Mouse (Mus musculus): Measurements from ENCODE around the gene Gm20388.

The Gm20388 gene

DNA sequence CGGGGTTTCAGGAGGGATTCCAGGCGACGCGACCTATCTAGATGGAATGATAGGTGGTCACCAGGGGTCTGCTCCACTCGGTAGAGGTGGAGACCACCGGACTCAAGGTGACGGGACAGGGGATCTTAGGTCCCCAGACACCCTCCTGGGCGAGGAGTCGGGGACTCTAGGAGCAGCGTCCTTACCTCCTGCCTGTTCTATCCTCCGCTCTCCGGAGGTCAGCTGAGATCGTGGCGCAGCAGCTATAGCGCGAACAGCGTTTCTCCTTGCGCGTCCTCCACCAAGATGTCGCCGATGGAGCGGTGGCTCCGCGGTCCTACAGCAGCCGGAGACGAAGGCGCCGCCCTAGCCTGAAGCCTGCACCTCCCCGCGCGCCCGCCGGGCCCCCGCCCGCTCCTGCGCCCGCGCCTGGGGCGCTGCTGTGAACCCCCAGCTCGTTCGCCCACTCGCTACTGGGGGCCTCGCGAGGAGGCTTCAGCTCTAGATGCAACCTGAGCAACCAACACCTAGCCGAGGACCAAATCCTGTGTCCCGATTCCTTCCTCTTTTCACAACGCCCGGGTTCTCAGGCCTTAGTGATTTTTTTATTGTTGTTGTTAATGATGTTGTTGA, 3949.1 kb downstream of the Gm20388 start, which contains the start of gene Ccsap:
TSS of gene Ccsap (minus strand) at position 562 of the 612 bp plus-strand sequence.
- DNase-seq = peak; percentile 79 to 81

GRCm38 (mm10) chr8:123860386-123860785, 3949.7 kb downstream of the Gm20388 start:
- DNase-seq = no peak

DNA sequence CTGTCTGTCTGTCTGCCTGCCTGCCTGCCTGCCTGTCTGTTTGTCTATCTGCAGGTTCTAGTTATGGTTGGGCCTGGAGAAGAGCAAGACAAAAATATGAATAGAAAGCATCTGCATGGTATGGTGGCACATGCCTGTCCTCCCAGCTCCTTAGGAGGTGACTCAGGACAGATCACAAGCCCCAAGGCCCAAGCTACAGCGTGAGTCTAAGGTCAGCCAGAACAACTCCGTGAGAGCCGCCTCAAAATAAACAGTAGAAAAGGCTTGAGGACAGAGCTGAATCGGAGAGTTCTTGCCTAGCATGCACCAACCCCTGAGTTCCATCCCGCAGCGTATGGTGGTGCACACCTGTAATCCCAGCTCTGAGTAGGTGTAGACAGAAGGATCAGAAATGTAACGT, 3955.1 kb downstream of the Gm20388 start:
- DNase-seq = no peak

- no peak for DNase-seq
These were observed 3956.3 kb downstream of the Gm20388 start for GRCm38 (mm10) chr8:123866971-123867370.

GRCm38 (mm10) chr8:123872048-123872447, 3961.4 kb downstream of the Gm20388 start:
- DNase-seq = peak in 1 of 2 experiments; percentile 29

DNA sequence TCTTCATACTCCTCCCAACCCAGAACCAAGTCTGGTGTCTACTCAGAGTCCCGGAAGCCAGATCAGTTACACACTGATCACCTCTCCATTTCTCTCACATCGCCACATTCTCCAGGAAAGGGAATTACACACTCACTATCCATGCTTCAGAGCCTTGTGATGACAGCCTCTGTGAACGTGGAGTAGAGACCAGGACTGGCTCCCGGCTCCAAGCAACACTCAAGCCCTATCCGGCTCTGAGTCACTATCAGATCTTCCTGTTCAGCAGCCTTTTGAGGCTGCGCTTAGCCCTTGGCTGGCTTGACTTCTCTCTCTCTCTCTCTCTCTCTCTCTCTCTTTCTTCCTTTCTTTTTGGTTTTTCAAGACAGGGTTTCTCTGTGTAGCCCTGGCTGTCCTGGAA, 3962.7 kb downstream of the Gm20388 start:
- no peak for DNase-seq

DNA sequence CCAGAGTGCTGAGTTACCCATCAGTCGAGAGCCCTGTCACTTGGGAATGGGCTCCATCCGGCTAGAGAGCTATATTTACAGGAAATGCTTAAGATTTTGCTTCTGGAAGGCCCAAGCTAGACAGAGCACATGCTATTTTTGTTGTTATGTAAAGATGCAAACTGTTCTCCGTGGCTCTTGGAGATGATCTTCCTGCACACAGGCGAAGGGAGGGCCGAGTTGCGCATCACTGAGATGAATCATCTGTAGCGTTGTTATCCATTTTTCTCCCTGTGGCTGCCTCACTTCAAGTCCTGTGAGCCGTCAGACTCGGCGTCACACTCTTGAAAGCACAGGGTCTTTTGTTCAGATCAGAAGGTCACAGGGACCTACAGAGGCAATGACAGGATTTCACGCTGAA, 3963.7 kb downstream of the Gm20388 start:
- no peak for DNase-seq

- DNase-seq = no peak
These were observed 3967.2 kb downstream of the Gm20388 start for GRCm38 (mm10) chr8:123877865-123878264.

DNA sequence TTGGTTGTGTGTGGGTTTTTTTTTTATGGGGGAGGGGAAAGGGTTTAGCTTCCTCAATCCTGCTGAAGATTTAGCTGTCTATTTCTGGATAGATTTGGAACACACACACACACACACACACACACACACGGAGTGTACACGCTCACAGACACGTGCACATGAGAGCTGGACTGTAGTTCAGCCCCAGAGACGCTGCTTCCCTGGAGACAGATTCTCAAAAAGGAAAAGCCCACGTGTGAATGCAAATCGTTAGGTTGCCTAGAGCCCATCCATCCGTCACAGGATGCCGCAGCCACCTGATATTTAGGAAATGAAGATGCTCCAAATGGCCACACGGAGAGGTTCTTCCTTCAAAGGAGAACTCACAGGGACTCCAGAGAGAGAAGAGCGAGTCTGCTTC, 3969.6 kb downstream of the Gm20388 start:
- DNase-seq = no peak

DNA sequence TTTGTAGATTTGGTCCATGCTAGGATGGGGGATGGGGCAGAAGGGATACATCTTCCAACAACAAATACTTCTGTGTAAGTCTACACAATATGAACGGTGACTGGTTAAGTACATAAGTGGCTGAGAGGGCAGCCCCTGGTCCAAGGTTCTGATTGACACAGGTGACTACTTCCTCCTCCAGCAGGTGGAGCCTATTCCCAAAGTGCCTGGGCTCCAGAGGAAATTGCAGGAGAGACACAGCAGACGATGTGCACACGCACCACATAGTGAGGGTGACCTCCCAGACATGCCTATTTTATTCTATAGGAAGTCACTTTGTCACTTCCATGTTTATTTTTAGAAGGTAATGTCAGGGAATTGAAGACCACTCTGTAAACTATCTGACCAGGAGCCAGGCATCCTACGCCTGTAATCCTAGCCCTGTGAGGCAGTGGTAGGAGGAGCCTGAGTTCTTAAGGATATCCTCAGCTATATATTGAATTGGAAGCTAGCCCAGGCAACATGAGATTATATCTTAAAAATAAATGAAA, 3970.2 kb downstream of the Gm20388 start:
- DNase-seq = no peak

DNA sequence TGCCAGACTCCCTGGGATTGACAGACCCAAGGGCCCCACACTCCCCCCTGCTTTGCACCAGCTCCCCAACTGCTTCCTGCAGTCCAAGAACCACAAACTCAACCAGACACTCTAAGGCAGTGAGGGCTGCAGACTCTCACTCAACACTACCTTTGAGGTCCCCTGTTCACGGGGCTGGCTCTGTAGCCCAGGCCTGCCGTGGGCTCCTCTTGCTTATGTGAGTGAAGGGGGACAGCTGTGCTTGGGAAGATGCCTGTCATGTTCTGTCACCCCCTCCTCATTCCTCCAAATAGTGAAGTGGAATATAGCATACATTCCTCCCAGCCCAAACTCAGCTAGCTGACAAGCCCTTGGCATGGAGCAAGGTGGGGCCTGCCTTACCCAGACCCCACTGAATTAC, 3971.8 kb downstream of the Gm20388 start:
- no peak for DNase-seq

DNA sequence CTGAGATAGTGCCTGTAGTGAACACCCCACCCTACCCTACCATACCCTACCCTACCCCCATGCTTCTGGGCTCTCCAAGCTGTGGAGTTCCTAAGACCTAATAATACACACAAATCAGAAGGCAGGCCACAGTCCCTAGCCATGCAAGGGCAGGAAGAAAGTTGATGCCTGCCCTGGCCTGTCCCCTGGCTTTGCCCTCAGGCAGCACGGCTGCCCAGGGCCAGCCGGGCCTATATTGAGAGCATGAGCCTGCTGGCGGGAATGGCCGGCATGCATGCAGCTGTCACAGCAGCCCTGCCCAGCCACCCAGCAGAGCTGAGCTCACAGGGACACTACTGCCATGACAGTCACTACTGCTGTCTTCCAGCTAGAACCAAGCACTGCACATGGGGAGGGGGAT, 3972.5 kb downstream of the Gm20388 start:
- DNase-seq = no peak

DNA sequence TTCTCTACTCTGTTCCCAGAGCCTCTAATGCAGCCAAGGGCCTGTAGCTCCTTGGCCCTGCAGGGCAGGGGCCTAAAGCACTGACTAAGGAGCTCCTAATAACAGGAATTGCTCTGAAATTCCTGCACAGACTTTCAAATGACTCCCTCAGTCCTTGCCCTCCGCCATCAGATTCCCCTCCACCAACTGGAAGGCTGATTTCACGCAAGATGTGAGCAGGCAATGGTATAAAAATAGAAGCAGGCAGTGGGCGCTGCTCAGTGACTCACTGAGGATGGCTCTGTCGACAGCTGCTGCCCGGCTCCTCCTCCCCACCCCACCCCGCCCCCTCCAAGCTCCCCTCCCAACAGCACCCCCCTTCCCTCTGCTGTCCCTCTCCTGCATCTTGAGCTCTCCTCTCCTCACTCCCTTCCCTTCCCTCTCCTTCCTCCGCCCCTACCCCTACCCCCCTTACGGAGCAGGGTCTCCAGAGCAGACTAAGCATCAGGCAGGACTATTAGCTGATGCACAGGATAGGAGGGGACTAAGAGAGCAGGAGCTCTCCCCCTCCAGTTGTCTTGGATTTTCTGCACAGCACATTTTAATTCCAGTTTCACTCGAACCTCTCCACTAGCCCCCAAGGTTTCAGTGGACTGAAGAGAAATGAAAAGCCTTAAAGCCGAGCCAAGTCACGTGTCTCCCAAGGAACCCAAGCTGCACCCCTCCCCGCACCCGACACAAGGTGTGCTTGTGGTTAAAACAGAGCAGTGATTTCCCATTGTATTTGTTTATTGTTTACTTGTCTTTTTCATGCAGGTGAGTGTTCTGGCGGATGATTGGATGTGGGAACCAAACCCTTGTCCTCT, 3974.3 kb downstream of the Gm20388 start:
- peak; percentile 53 to 66 for DNase-seq

- DNase-seq = no peak
These were observed 3976.5 kb downstream of the Gm20388 start for GRCm38 (mm10) chr8:123887163-123887562.

- no peak for DNase-seq
These were observed 3977.3 kb downstream of the Gm20388 start for GRCm38 (mm10) chr8:123887956-123888355.

GRCm38 (mm10) chr8:123889797-123890196, 3979.2 kb downstream of the Gm20388 start:
- no peak for DNase-seq

GRCm38 (mm10) chr8:123891271-123891670, 3980.6 kb downstream of the Gm20388 start:
- peak; percentile 84 to 86 for DNase-seq

DNA sequence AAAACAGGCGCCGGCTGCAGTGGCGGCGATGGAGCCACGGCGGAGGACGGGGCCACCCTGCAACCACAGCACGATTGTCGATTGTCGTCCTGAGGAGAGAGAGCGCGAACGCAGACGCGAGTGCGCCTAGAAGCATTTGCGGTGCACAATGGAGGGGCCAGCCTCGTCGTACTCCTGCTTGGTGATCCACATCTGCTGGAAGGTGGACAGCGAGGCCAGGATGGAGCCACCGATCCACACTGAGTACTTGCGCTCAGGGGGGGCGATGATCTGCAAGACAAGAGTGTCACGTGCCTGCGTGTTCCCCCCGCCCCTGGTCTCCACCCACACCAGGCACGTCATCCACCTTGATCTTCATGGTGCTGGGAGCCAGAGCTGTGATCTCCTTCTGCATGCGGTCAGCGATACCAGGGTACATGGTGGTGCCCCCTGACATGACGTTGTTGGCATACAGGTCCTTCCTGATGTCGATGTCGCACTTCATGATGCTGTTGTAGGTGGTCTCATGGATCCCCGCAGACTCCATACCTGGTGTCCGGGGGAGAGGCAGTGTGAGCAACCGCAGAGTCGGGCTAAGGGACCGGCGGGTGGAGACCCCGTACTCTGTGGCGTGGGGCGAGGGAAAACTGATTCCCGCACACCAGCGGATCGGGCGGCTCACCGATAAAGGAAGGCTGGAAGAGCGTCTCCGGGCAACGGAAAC, 3981.4 kb downstream of the Gm20388 start:
- DNase-seq = peak; percentile 93 to 95

GRCm38 (mm10) chr8:123892586-123893155, 3982.0 kb downstream of the Gm20388 start:
- DNase-seq = peak; percentile 65 to 68

- peak in 1 of 2 experiments; percentile 26 for DNase-seq
These were observed 3982.8 kb downstream of the Gm20388 start for GRCm38 (mm10) chr8:123893413-123893812.

DNA sequence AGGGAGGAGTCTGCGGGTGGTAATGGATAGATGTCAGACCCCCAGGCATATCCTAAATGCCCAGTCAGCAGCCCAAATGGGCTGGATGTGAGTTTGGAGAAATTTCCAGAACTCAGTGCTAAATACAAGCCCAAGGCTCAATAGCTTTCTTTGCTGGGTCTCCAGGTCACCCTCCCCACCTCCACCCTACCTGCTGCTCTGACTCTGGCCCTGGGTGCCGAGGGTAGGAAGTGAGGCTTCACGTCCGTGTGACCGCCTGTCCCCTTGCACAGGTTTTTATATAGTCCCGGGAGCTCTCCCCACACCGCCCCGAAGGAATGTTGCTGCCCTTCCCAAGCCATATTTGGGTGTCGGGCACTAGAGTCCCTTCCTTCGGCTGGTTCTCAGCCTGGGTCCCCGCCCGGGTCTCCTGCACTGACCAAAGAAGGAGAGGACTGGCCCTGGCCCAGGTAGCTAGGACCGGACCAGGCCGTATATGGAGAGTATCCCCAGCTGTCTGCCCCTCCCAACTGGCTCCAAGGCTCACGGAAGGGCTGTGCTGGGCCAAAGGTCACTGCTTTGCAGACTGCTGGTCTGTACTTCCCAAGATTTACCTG, 3984.0 kb downstream of the Gm20388 start, which contains the start of gene Acta1:
TSS of gene Acta1 (minus strand) at position 250 of the 596 bp plus-strand sequence.
- peak in 1 of 2 experiments; percentile 30 for DNase-seq

DNA sequence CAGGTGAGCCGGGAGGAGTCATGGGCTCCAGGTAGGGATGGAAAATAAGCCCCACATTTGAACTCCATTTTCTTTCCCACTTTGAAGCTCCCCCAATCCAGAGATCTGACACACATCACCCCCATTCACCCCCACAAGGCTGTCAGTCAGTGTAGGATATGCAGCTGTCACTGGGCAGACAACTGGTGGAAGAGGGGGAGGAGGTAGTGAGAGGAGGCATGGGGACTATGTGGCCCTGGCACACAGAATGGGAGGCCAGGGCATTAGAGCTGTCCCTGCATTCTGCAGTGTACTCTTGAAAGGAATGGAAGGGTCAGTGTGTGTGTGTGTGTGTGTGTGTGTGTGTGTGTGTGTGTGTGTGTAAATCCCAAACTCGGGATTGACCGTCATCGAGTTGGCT, 3984.6 kb downstream of the Gm20388 start:
- no peak for DNase-seq
